ENCODE assay signal across 8 mouse cellular contexts in the genomic region with DNA sequence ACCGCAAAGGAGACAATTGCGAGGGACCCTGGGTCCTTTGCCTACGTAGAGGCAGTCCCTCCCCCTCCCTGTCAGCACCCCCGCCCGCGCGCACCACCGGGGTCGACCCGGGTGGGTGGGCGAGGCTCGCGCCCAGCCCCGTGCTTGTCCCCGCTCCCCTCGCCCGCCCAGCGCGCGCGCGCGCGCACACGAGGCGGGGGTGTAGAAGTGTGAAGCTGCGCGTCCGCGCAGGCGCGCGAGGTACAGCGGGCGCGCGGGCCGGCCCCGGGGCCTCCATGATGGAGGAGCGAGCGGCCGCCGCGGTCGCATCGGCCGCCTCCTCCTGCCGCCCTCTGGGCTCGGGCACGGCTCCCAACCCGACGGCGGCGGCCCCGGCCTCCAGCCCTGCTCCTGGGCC. TPM values are rescaled to one million over a fixed set of nuclear protein-coding genes. Genes with fewer than 3 reads are reported as not detected.
DNase-seq lines count a peak whose midpoint lies in the region; ATAC-seq and TF ChIP-seq lines count a peak whose summit lies in the region.

No protein-coding gene starts in this region.

- no peaks in the 10 kb centered on the region for H3K36me3 ChIP-seq in intestine, embryonic 16.5 days (ENCODE audit: control insufficient read depth, insufficient read depth, low read length)
- peaks cover 27% of the 10 kb centered on the region for H3K36me3 ChIP-seq in limb, embryonic 12.5 days
- H3K36me3 ChIP-seq in midbrain, embryonic 14.5 days (ENCODE audit: control insufficient read depth, insufficient read depth, low read length), result 0 out of 2 replicates have a peak, but pooled peaks cover 3% of the 10 kb centered on the region
- peaks cover 7% of the 10 kb centered on the region for H3K36me3 ChIP-seq in spleen, adult 2 months (ENCODE audit: control insufficient read depth, insufficient read depth, low read length)

- H3K4me1 ChIP-seq in intestine, embryonic 16.5 days (ENCODE audit: control insufficient read depth, insufficient read depth, low read length), result peaks cover 39% of the 10 kb centered on the region
- H3K4me1 ChIP-seq in limb, embryonic 12.5 days (replicated peaks), result peaks cover 64% of the 10 kb centered on the region
- peaks cover 71% of the 10 kb centered on the region for H3K4me1 ChIP-seq in midbrain, embryonic 14.5 days (ENCODE audit: control insufficient read depth, insufficient read depth, low read length)
- H3K4me1 ChIP-seq in spleen, adult 2 months (ENCODE audit: control insufficient read depth, insufficient read depth, insufficient read length), result peaks cover 20% of the 10 kb centered on the region

- under 1% methylated on average over 42 of the region's 55 CpGs for WGBS in intestine, embryonic 16.5 days
- 0% methylated on average over 39 of the region's 55 CpGs for WGBS in limb, embryonic 12.5 days
- under 1% methylated on average over 51 of the region's 55 CpGs for WGBS in midbrain, embryonic 14.5 days
- WGBS in spleen, adult 2 months, result 1% methylated on average over 27 of the region's 55 CpGs

- TF ChIP-seq CTCF in spleen, adult 2 months (IDR thresholded peaks at IDR 0.05; ENCODE audit: extremely low read depth, insufficient read depth, insufficient read length, insufficient replicate concordance), result no peak

- intact Hi-C loops in gastrocnemius, postnatal 36 days (cut with DNase I), result no loop called here

- peak overlapping the region; percentile 86 for H3K4me3 ChIP-seq in intestine, embryonic 16.5 days (ENCODE audit: low read length)
- H3K4me3 ChIP-seq in limb, embryonic 12.5 days (replicated peaks), result peak overlapping the region; percentile 96
- H3K4me3 ChIP-seq in midbrain, embryonic 14.5 days (replicated peaks; ENCODE audit: low read depth, low read length), result peak overlapping the region; percentile 98
- peak overlapping the region; percentile 96 for H3K4me3 ChIP-seq in spleen, adult 2 months (ENCODE audit: extremely low read depth, insufficient read depth, insufficient read length)

- TF ChIP-seq POLR2A in spleen, adult 2 months (IDR thresholded peaks at IDR 0.05; ENCODE audit: low read depth, low read length), result peak; percentile 23

- H3K4me2 ChIP-seq in intestine, embryonic 16.5 days (ENCODE audit: low read depth, low read length), result peak overlapping the region; percentile 79
- H3K4me2 ChIP-seq in limb, embryonic 12.5 days, result peak overlapping the region; percentile 89
- peak overlapping the region; percentile 91 for H3K4me2 ChIP-seq in midbrain, embryonic 14.5 days (ENCODE audit: low read length)

- no peaks in the 10 kb centered on the region for H3K9me3 ChIP-seq in intestine, embryonic 16.5 days (ENCODE audit: control insufficient read depth, low read length)
- no peaks in the 10 kb centered on the region for H3K9me3 ChIP-seq in limb, embryonic 12.5 days
- no peaks in the 10 kb centered on the region for H3K9me3 ChIP-seq in midbrain, embryonic 14.5 days (ENCODE audit: control insufficient read depth, low read length)

- H3K27me3 ChIP-seq in intestine, embryonic 16.5 days (replicated peaks; ENCODE audit: control insufficient read depth, insufficient read depth, low read length), result no peaks in the 10 kb centered on the region; the same call in 1 of the 2 replicates
- H3K27me3 ChIP-seq in limb, embryonic 12.5 days, result peaks cover 18% of the 10 kb centered on the region
- peaks cover 7% of the 10 kb centered on the region; the same call in 1 of the 2 replicates for H3K27me3 ChIP-seq in midbrain, embryonic 14.5 days (ENCODE audit: control insufficient read depth, insufficient read depth, low read length)
- no peaks in the 10 kb centered on the region for H3K27me3 ChIP-seq in spleen, adult 2 months (ENCODE audit: control insufficient read depth, insufficient read depth, low read length)

- H3K9ac ChIP-seq in intestine, embryonic 16.5 days (ENCODE audit: low read depth, low read length), result peak overlapping the region; percentile 99
- peak overlapping the region; percentile 99 for H3K9ac ChIP-seq in limb, embryonic 12.5 days (replicated peaks)
- peak overlapping the region; percentile 99 for H3K9ac ChIP-seq in midbrain, embryonic 14.5 days (replicated peaks; ENCODE audit: low read length)

- DNase-seq in 3134 (ENCODE audit: extremely low read depth, insufficient read length, low spot score), result peak; percentile 77
- peak; percentile 54 for DNase-seq in adrenal gland, adult 8-10 months
- DNase-seq in embryo, embryonic 11 days, result peak; percentile 96
- peak; percentile 67 to 69 for DNase-seq in gastrocnemius, postnatal 36 days
- DNase-seq in midbrain, embryonic 14.5 days, result peak; percentile 98
- peak; percentile 40 to 71 for DNase-seq in spleen, adult 2 months (ENCODE audit: low read depth in 1 of 2, low spot score in 2 of 2)

- H3K27ac ChIP-seq in intestine, embryonic 16.5 days (ENCODE audit: low read length), result peak overlapping the region; percentile 93
- peak overlapping the region; percentile 99 for H3K27ac ChIP-seq in limb, embryonic 12.5 days
- H3K27ac ChIP-seq in midbrain, embryonic 14.5 days (replicated peaks; ENCODE audit: low read depth, low read length), result peak overlapping the region; percentile 100
- H3K27ac ChIP-seq in spleen, adult 2 months (ENCODE audit: insufficient read depth, low read length), result peak overlapping the region; percentile 86

- peak; percentile 87 for ATAC-seq in intestine, embryonic 16.5 days
- ATAC-seq in limb, embryonic 12.5 days (ENCODE audit: insufficient number of reproducible peaks, insufficient read depth, low FRiP score, low TSS enrichment, low read depth), result peak; percentile 50
- ATAC-seq in midbrain, embryonic 14.5 days (ENCODE audit: low FRiP score, low TSS enrichment), result peak; percentile 81

RNA-seq across cellular contexts. Expression of a gene that starts 0.4 kb away (rescaled TPM):
- total RNA-seq in adrenal gland, adult 8-10 months (2022), result 100 to 1,000 TPM in 1 of 4 experiments, 10 to 100 TPM in 3; 62.2 to 100 (median 74.6) TPM
- 10 to 100 TPM; 13.9 to 14.7 TPM for total RNA-seq in gastrocnemius, postnatal 36 days (2021)
- polyA plus RNA-seq in intestine, embryonic 16.5 days (2015; fragmentation: Nextera tagmentation; extraction: Ambion mirVana), result 68.9 and 72.3 TPM in 2 replicates
- 148 and 155 TPM in 2 replicates for polyA plus RNA-seq in limb, embryonic 12.5 days (2016; fragmentation: Nextera tagmentation; extraction: Ambion mirVana)
- 213 and 219 TPM in 2 replicates for polyA plus RNA-seq in midbrain, embryonic 14.5 days (2014; fragmentation: Nextera tagmentation; extraction: Ambion mirVana)
- 121 and 148 TPM in 2 replicates for polyA plus RNA-seq in spleen, adult 2 months (2012; rRNA removed)

RNA-seq across cellular contexts. Expression of a gene that starts 0.5 kb away (rescaled TPM):
- total RNA-seq in adrenal gland, adult 8-10 months (2022), result 10 to 100 TPM; 22.0 to 26.2 (median 24.9) TPM
- 10 to 100 TPM; 45.3 to 50.1 TPM for total RNA-seq in gastrocnemius, postnatal 36 days (2021)
- polyA plus RNA-seq in intestine, embryonic 16.5 days (2015; fragmentation: Nextera tagmentation; extraction: Ambion mirVana), result 20.3 and 22.3 TPM in 2 replicates
- 33.1 and 34.8 TPM in 2 replicates for polyA plus RNA-seq in limb, embryonic 12.5 days (2016; fragmentation: Nextera tagmentation; extraction: Ambion mirVana)
- 38.5 and 48.7 TPM in 2 replicates for polyA plus RNA-seq in midbrain, embryonic 14.5 days (2014; fragmentation: Nextera tagmentation; extraction: Ambion mirVana)
- 28.6 and 36.1 TPM in 2 replicates for polyA plus RNA-seq in spleen, adult 2 months (2012; rRNA removed)

RNA-seq across cellular contexts. Expression of a gene that starts 26.6 kb away (rescaled TPM):
- 10 to 100 TPM; 17.0 to 27.1 (median 20.9) TPM for total RNA-seq in adrenal gland, adult 8-10 months (2022)
- total RNA-seq in gastrocnemius, postnatal 36 days (2021), result 1 to 10 TPM; 5.1 to 6.5 TPM
- 10.3 and 11.5 TPM in 2 replicates for polyA plus RNA-seq in intestine, embryonic 16.5 days (2015; fragmentation: Nextera tagmentation; extraction: Ambion mirVana)
- 16.0 and 16.2 TPM in 2 replicates for polyA plus RNA-seq in limb, embryonic 12.5 days (2016; fragmentation: Nextera tagmentation; extraction: Ambion mirVana)
- polyA plus RNA-seq in midbrain, embryonic 14.5 days (2014; fragmentation: Nextera tagmentation; extraction: Ambion mirVana), result 4.4 and 5.7 TPM in 2 replicates
- 183 and 205 TPM in 2 replicates for polyA plus RNA-seq in spleen, adult 2 months (2012; rRNA removed)

RNA-seq across cellular contexts. Expression of a gene that starts 34.9 kb away (rescaled TPM):
- 100 to 1,000 TPM in 1 of 4 experiments, 10 to 100 TPM in 3; 77.8 to 202 (median 91.2) TPM for total RNA-seq in adrenal gland, adult 8-10 months (2022)
- total RNA-seq in gastrocnemius, postnatal 36 days (2021), result 10 to 100 TPM; 15.2 to 18.6 TPM
- 44.5 and 49.0 TPM in 2 replicates for polyA plus RNA-seq in intestine, embryonic 16.5 days (2015; fragmentation: Nextera tagmentation; extraction: Ambion mirVana)
- polyA plus RNA-seq in limb, embryonic 12.5 days (2016; fragmentation: Nextera tagmentation; extraction: Ambion mirVana), result 43.7 and 48.7 TPM in 2 replicates
- 5.9 and 10.8 TPM in 2 replicates for polyA plus RNA-seq in midbrain, embryonic 14.5 days (2014; fragmentation: Nextera tagmentation; extraction: Ambion mirVana)
- polyA plus RNA-seq in spleen, adult 2 months (2012; rRNA removed), result 152 and 243 TPM in 2 replicates

RNA-seq across cellular contexts. Expression of a gene that starts 59.0 kb away (rescaled TPM):
- total RNA-seq in adrenal gland, adult 8-10 months (2022), result 1 to 10 TPM; 4.2 to 5.9 (median 4.6) TPM
- total RNA-seq in gastrocnemius, postnatal 36 days (2021), result 1 to 10 TPM; 2.0 TPM
- 1.6 and 1.7 TPM in 2 replicates for polyA plus RNA-seq in intestine, embryonic 16.5 days (2015; fragmentation: Nextera tagmentation; extraction: Ambion mirVana)
- 9.8 and 12.5 TPM in 2 replicates for polyA plus RNA-seq in limb, embryonic 12.5 days (2016; fragmentation: Nextera tagmentation; extraction: Ambion mirVana)
- polyA plus RNA-seq in midbrain, embryonic 14.5 days (2014; fragmentation: Nextera tagmentation; extraction: Ambion mirVana), result 4.9 and 6.2 TPM in 2 replicates
- 9.2 and 18.1 TPM in 2 replicates for polyA plus RNA-seq in spleen, adult 2 months (2012; rRNA removed)

Comparison
In these comparisons a context has a peak if more than half of its experiments do, and no peak if none do; other contexts are left out.
1. Peak in every context shown above with its lines: DNase-seq, ATAC-seq, H3K4me3 ChIP-seq and H3K27ac ChIP-seq.
2. RNA of a gene that starts 26.6 kb away (polyA plus RNA-seq): 183 to 205 TPM in spleen, adult 2 months; 16.0 to 16.2 TPM in limb, embryonic 12.5 days, 10.3 to 11.5 TPM in intestine, embryonic 16.5 days and 4.4 to 5.7 TPM in midbrain, embryonic 14.5 days; every median in the first group is over 10 times any median in the second.